Mouse (Mus musculus): ENCODE measurements around the gene Tead1. TPM values are rescaled to one million over a fixed set of nuclear protein-coding genes. Genes with fewer than 3 reads are reported as not detected.
"Not testable (repeated sequence)": the region's sequence is repeated elsewhere in the genome, so short reads cannot be mapped to it uniquely, and the experiment has no call there.

Gene Tead1
- polyA plus RNA-seq, 2 experiments, result 23.2 to 38.2 TPM

DNA sequence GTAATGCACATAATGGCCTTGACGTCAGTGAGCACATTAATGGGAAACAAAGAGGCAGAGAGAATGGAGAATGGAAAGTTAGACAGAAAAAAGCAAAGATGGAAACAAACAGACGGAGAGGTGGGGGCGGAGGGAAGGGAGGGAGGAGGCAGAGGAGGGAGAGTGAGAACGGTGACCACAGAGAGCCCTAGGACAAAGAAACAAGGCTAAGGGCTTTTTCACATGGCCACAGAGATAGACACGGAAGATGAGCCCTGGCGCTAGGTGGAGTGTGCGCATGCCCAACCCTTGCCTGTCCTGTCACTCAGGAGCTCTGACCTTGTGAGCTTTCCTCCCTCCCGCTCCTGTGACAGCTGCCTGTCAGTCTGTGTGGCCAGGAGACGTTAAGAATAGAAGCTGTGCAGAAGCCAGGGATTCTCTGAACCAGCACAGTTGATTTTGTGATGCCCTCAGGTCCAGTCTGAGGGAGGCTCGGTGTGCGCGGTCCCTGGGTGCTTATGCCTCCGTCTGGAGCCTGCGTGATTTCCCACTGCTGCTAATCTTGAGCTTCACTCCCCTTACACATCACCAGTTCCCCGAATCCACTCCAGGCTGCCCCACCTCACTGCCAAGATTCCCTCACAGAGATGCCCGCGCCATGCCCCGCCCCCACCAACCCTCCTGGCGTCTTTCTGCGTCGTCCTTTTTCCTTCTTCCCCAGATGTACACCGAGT, 239.3 kb downstream of the Tead1 start:
- H3K4me3 ChIP-seq (replicated peaks; ENCODE audit: low read length), result no peak overlapping the region
- H3K4me1 ChIP-seq (ENCODE audit: control insufficient read depth, insufficient read depth, low read length), result no peaks in the 10 kb centered on the region
- DNase-seq (ENCODE audit: low spot score) (no peak), ATAC-seq (ENCODE audit: low FRiP score, low read depth) (peak; percentile 12; the same call in 1 of the 2 replicates)
- no peak overlapping the region for H3K4me2 ChIP-seq (replicated peaks; ENCODE audit: low read depth, low read length, severe bottlenecking)
- no peaks in the 10 kb centered on the region for H3K36me3 ChIP-seq (ENCODE audit: control insufficient read depth, insufficient read depth, low read length)
- no peak overlapping the region for H3K9ac ChIP-seq (ENCODE audit: low read depth, low read length, severe bottlenecking)
- WGBS, result 57% methylated on average over 22 of the region's 22 CpGs
- no peaks in the 10 kb centered on the region for H3K9me3 ChIP-seq (ENCODE audit: control insufficient read depth, low read length)
- no peak for TF ChIP-seq POLR2A (IDR thresholded peaks at IDR 0.05; ENCODE audit: borderline replicate concordance, extremely low read depth, insufficient read depth, insufficient read length)
- H3K27me3 ChIP-seq (ENCODE audit: control insufficient read depth, insufficient read depth, low read length), result no peaks in the 10 kb centered on the region
- H3K27ac ChIP-seq (replicated peaks; ENCODE audit: low read depth, low read length), result no peak overlapping the region

DNA sequence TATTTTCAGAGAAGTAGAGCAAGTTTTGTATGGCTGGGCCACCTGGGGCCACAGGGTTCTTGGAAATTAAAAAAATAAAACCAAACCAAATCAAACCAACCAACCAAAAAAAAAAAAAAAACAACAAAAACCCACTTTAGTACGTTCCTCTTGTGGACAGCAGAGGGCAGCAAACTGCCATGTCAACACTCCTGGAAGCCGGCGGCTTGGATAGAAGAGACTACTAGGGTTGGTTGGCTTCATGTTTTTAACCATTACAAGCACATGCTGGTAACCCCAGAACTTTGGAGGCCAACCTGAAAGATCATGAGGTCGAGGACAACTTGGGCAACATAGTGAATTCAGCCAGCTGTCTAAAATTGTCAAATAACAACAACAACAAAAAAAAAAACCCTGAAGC, 240.7 kb downstream of the Tead1 start:
- WGBS, result 2% methylated on average over 4 of the region's 4 CpGs
- Histone ChIP-seq H3K4me2 (replicated peaks; ENCODE audit: low read depth, low read length, severe bottlenecking) (no peak overlapping the region), H3K4me1 (ENCODE audit: control insufficient read depth, insufficient read depth, low read length) (no peaks in the 10 kb centered on the region), H3K27ac (replicated peaks; ENCODE audit: low read depth, low read length) (no peak overlapping the region), H3K27me3 (ENCODE audit: control insufficient read depth, insufficient read depth, low read length) (no peaks in the 10 kb centered on the region), H3K36me3 (ENCODE audit: control insufficient read depth, insufficient read depth, low read length) (no peaks in the 10 kb centered on the region), H3K9ac (ENCODE audit: low read depth, low read length, severe bottlenecking) (no peak overlapping the region), H3K4me3 (replicated peaks; ENCODE audit: low read length) (no peak overlapping the region), H3K9me3 (ENCODE audit: control insufficient read depth, low read length) (no peaks in the 10 kb centered on the region)
- ATAC-seq (ENCODE audit: low FRiP score, low read depth) (no peak), DNase-seq (ENCODE audit: low spot score) (peak; percentile 82)
- no peak for TF ChIP-seq POLR2A (IDR thresholded peaks at IDR 0.05; ENCODE audit: borderline replicate concordance, extremely low read depth, insufficient read depth, insufficient read length)

DNA sequence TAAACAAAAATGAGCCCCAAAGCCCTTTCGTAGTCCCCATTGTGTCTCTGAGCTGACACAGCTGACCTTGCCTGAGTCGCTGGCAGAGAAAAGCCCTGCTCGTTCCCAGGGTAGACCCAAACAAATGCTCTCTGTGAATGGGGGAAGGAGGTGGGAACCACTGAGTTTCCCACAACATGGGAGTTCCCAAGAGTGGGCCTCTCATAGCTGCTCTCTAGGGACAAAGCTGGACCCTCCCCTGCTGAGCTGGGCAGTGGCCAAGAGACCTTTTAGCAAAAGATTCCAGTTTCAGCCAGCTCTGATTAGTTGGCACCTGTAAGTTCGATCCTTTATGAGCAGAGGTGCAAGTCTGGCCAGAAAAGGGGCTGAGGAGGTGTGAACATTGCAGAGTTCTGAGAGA, 243.7 kb downstream of the Tead1 start:
- WGBS, result 69% methylated on average over 4 of the region's 4 CpGs
- Histone ChIP-seq H3K4me1 (ENCODE audit: control insufficient read depth, insufficient read depth, low read length) (no peaks in the 10 kb centered on the region), H3K4me3 (replicated peaks; ENCODE audit: low read length) (no peak overlapping the region), H3K9ac (ENCODE audit: low read depth, low read length, severe bottlenecking) (no peak overlapping the region), H3K36me3 (ENCODE audit: control insufficient read depth, insufficient read depth, low read length) (no peaks in the 10 kb centered on the region), H3K27me3 (ENCODE audit: control insufficient read depth, insufficient read depth, low read length) (no peaks in the 10 kb centered on the region), H3K9me3 (ENCODE audit: control insufficient read depth, low read length) (no peaks in the 10 kb centered on the region), H3K27ac (replicated peaks; ENCODE audit: low read depth, low read length) (no peak overlapping the region), H3K4me2 (replicated peaks; ENCODE audit: low read depth, low read length, severe bottlenecking) (no peak overlapping the region)
- DNase-seq (ENCODE audit: low spot score) (no peak), ATAC-seq (ENCODE audit: low FRiP score, low read depth) (no peak)
- TF ChIP-seq POLR2A (IDR thresholded peaks at IDR 0.05; ENCODE audit: borderline replicate concordance, extremely low read depth, insufficient read depth, insufficient read length), result no peak

DNA sequence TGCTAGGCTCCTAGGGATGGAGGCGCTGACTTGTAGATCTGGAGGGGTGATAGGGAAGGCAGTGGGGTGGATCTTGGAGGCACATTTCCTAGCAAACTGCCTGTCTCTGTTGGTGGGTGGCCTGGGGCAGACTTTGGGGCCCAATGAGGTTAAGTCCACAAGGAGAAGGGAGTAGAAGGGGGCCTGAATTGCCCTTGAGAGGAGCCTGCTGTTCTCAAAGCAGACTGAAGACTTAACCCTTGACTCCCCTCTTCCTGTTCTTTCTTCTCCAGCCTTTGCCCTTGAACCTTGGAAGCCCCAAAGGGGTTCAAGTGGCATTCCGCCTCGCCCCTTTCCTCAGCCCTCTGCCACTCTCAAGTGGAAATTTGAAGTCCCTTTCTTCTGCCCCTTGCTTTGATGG, 244.6 kb downstream of the Tead1 start:
- Histone ChIP-seq H3K4me2 (replicated peaks; ENCODE audit: low read depth, low read length, severe bottlenecking) (no peak overlapping the region), H3K9ac (ENCODE audit: low read depth, low read length, severe bottlenecking) (no peak overlapping the region), H3K4me1 (ENCODE audit: control insufficient read depth, insufficient read depth, low read length) (no peaks in the 10 kb centered on the region), H3K4me3 (replicated peaks; ENCODE audit: low read length) (no peak overlapping the region), H3K9me3 (ENCODE audit: control insufficient read depth, low read length) (no peaks in the 10 kb centered on the region), H3K36me3 (ENCODE audit: control insufficient read depth, insufficient read depth, low read length) (no peaks in the 10 kb centered on the region), H3K27ac (replicated peaks; ENCODE audit: low read depth, low read length) (no peak overlapping the region), H3K27me3 (ENCODE audit: control insufficient read depth, insufficient read depth, low read length) (no peaks in the 10 kb centered on the region)
- DNase-seq (ENCODE audit: low spot score) (no peak), ATAC-seq (ENCODE audit: low FRiP score, low read depth) (no peak)
- WGBS, result 82% methylated on average over 3 of the region's 3 CpGs
- TF ChIP-seq POLR2A (IDR thresholded peaks at IDR 0.05; ENCODE audit: borderline replicate concordance, extremely low read depth, insufficient read depth, insufficient read length), result no peak

DNA sequence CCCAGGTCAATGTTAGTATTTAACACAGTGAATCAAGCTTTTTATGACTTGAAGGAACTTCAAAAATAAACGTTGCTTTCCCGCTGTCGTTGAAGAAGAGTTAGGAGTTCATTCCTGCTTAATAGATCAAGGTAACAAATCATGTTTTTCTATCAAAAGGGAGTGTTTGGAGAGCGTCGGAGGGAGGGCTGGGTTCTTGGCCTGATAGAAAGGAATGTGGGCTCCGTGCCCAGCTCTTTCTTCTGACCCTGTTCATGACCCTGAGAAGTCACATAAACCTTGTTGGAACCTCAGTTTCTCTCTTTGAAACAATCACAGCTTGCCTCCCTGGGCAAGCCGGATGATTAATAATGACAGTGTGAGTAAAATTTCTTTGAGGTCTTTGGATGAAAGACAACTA, 251.6 kb downstream of the Tead1 start:
- WGBS, result 24% methylated on average over 7 of the region's 7 CpGs
- peaks cover 5% of the 10 kb centered on the region; the same call in 1 of the 2 replicates for H3K4me1 ChIP-seq (ENCODE audit: control insufficient read depth, insufficient read depth, low read length)
- H3K36me3 ChIP-seq (ENCODE audit: control insufficient read depth, insufficient read depth, low read length), result no peaks in the 10 kb centered on the region
- no peaks in the 10 kb centered on the region for H3K9me3 ChIP-seq (ENCODE audit: control insufficient read depth, low read length)
- TF ChIP-seq POLR2A (IDR thresholded peaks at IDR 0.05; ENCODE audit: borderline replicate concordance, extremely low read depth, insufficient read depth, insufficient read length), result no peak
- ATAC-seq (ENCODE audit: low FRiP score, low read depth) (no peak), DNase-seq (ENCODE audit: low spot score) (peak; percentile 26)
- H3K4me2 ChIP-seq (replicated peaks; ENCODE audit: low read depth, low read length, severe bottlenecking), result no peak overlapping the region
- no peak overlapping the region for H3K9ac ChIP-seq (ENCODE audit: low read depth, low read length, severe bottlenecking)
- H3K27me3 ChIP-seq (ENCODE audit: control insufficient read depth, insufficient read depth, low read length), result no peaks in the 10 kb centered on the region
- no peak overlapping the region for H3K4me3 ChIP-seq (replicated peaks; ENCODE audit: low read length)
- H3K27ac ChIP-seq (replicated peaks; ENCODE audit: low read depth, low read length), result no peak overlapping the region

DNA sequence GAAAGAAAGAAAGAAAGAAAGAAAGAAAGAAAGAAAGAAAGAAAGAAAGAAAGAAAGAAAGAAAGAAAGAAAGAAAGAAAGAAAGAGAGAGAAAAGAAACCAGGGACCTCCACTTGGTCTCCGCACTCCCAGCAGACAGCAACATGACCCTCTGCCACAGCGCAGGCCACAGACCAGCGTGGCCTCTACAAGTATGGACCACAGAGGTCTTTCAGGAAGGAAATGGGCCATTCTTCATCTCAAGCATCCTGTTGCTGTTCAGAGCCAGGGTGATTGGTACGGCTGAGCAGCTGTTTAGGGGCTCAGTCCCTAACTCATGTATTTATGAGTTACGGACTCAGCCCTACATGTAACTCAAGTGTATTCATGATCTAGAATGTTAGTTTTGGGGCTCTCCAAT, 256.8 kb downstream of the Tead1 start:
- DNase-seq (ENCODE audit: low spot score); H3K36me3 ChIP-seq (ENCODE audit: control insufficient read depth, insufficient read depth, low read length); H3K4me2 ChIP-seq (replicated peaks; ENCODE audit: low read depth, low read length, severe bottlenecking); H3K4me1 ChIP-seq (ENCODE audit: control insufficient read depth, insufficient read depth, low read length); H3K9me3 ChIP-seq (ENCODE audit: control insufficient read depth, low read length); H3K4me3 ChIP-seq (replicated peaks; ENCODE audit: low read length); H3K27ac ChIP-seq (replicated peaks; ENCODE audit: low read depth, low read length); H3K9ac ChIP-seq (ENCODE audit: low read depth, low read length, severe bottlenecking); ATAC-seq (ENCODE audit: low FRiP score, low read depth); H3K27me3 ChIP-seq (ENCODE audit: control insufficient read depth, insufficient read depth, low read length): not testable (repeated sequence)
- WGBS, result 85% methylated on average over 5 of the region's 5 CpGs

Measured in limb, embryonic 14.5 days (tissue).